In genomic region chr12:25220780-25221106, GRCm38 (mm10) we compare ENCODE assay signal across 32 mouse cellular contexts.
DNase-seq lines count a peak whose midpoint lies in the region; ATAC-seq and TF ChIP-seq lines count a peak whose summit lies in the region.
"Had no signal": no experiment of that assay in that cellular context is flagged by ENCODE, and none has a peak within 500 bp of the region (broad histone marks: within the 10 kb centered on the region; RNA-seq: fewer than 3 reads in every experiment).

No protein-coding gene starts in this region.

- H3K4me2 ChIP-seq in kidney, postnatal 0 days (ENCODE audit: low read length): no peak overlapping the region
- H3K4me2 ChIP-seq: heart, embryonic 11.5 days; hindbrain, embryonic 15.5 days; limb, embryonic 15.5 days; liver, embryonic 15.5 days; lung, embryonic 14.5 days; midbrain, embryonic 11.5 days; neural tube, embryonic 12.5 days had no signal

- no peaks in the 10 kb centered on the region for H3K9me3 ChIP-seq in heart, embryonic 10.5 days
- no peaks in the 10 kb centered on the region for H3K9me3 ChIP-seq in kidney, postnatal 0 days (replicated peaks; ENCODE audit: low read length)
- no peaks in the 10 kb centered on the region for H3K9me3 ChIP-seq in limb, embryonic 10.5 days (replicated peaks)
- H3K9me3 ChIP-seq: hindbrain, embryonic 15.5 days; limb, embryonic 15.5 days; liver, embryonic 15.5 days; neural tube, embryonic 12.5 days had no signal

- no peak overlapping the region for H3K9ac ChIP-seq in kidney, postnatal 0 days (ENCODE audit: low read depth, low read length)
- H3K9ac ChIP-seq: hindbrain, embryonic 15.5 days; limb, embryonic 15.5 days; liver, embryonic 15.5 days; lung, embryonic 14.5 days; neural tube, embryonic 12.5 days had no signal

- no peak for ATAC-seq in kidney, postnatal 0 days (replicated peaks; ENCODE audit: low FRiP score, low read depth)
- ATAC-seq: activated CD4-positive, CD25-positive, alpha-beta regulatory T cell, adult 4 months; inflammation-experienced regulatory T-cells, adult 6 months; midbrain, embryonic 16.5 days had no signal

- no peak overlapping the region for H3K4me3 ChIP-seq in heart, embryonic 10.5 days
- H3K4me3 ChIP-seq in kidney, postnatal 0 days (replicated peaks; ENCODE audit: low read depth, low read length): no peak overlapping the region
- no peak overlapping the region for H3K4me3 ChIP-seq in limb, embryonic 10.5 days
- H3K4me3 ChIP-seq: hindbrain, embryonic 15.5 days; limb, embryonic 15.5 days; liver, embryonic 15.5 days; myocyte; neural tube, embryonic 12.5 days had no signal

- peaks cover 13% of the 10 kb centered on the region; the same call in 1 of the 2 replicates for H3K27me3 ChIP-seq in heart, embryonic 10.5 days (ENCODE audit: insufficient read depth, poor library complexity, severe bottlenecking)
- H3K27me3 ChIP-seq in kidney, postnatal 0 days (ENCODE audit: insufficient read depth, low read length): no peaks in the 10 kb centered on the region
- no peaks in the 10 kb centered on the region for H3K27me3 ChIP-seq in limb, embryonic 10.5 days (ENCODE audit: low read depth, poor library complexity, severe bottlenecking)
- H3K27me3 ChIP-seq: hindbrain, embryonic 15.5 days; limb, embryonic 15.5 days; liver, embryonic 15.5 days; neural tube, embryonic 12.5 days had no signal

- H3K4me1 ChIP-seq in heart, embryonic 10.5 days: peaks cover 47% of the 10 kb centered on the region
- H3K4me1 ChIP-seq in kidney, postnatal 0 days (replicated peaks; ENCODE audit: insufficient read depth, low read length): peaks cover 23% of the 10 kb centered on the region
- peaks cover 35% of the 10 kb centered on the region for H3K4me1 ChIP-seq in limb, embryonic 10.5 days

- no peaks in the 10 kb centered on the region for H3K36me3 ChIP-seq in heart, embryonic 10.5 days
- no peaks in the 10 kb centered on the region for H3K36me3 ChIP-seq in kidney, postnatal 0 days (ENCODE audit: insufficient read depth, low read length)
- H3K36me3 ChIP-seq in limb, embryonic 10.5 days: no peaks in the 10 kb centered on the region
- H3K36me3 ChIP-seq: hindbrain, embryonic 15.5 days; limb, embryonic 15.5 days; liver, embryonic 15.5 days; neural tube, embryonic 12.5 days had no signal

- no peak for TF ChIP-seq CTCF in kidney, postnatal 0 days (IDR thresholded peaks at IDR 0.05; ENCODE audit: low read depth)

- peak; percentile 44 for DNase-seq in embryo, embryonic 10 days (ENCODE audit: low spot score)
- DNase-seq in embryo, embryonic 9.5 days (ENCODE audit: extremely low spot score): no peak
- no peak for DNase-seq in heart, embryonic 10.5 days (ENCODE audit: low spot score)
- no peak for DNase-seq in heart, adult 18-20 months
- DNase-seq in kidney, postnatal 0 days (ENCODE audit: low spot score): no peak
- no peak for DNase-seq in kidney, adult 9 months
- no peak for DNase-seq in limb, embryonic 10.5 days (ENCODE audit: low spot score)
- DNase-seq in layer of hippocampus, adult 9-11 months: no peak
- DNase-seq: adrenal gland, adult 2 months; adrenal gland, postnatal 36 days; cerebellum, adult 2 months; cerebellum, postnatal 14 days; gastrocnemius, postnatal 14 days; heart, postnatal 4 days; layer of hippocampus, postnatal 36 days; left cerebral cortex, postnatal 4 days; lung, embryonic 14.5 days; lung, postnatal 14 days; right cerebral cortex, adult 18-20 months; thymus, adult 18-20 months; thymus, postnatal 25 days had no signal

- peak overlapping the region; percentile 30 for H3K27ac ChIP-seq in heart, embryonic 10.5 days
- 0 out of 2 replicates have a peak overlapping the region, but pooled peaks have one; percentile 47 for H3K27ac ChIP-seq in kidney, postnatal 0 days
- H3K27ac ChIP-seq in limb, embryonic 10.5 days: peak overlapping the region; percentile 32
- H3K27ac ChIP-seq: hindbrain, embryonic 15.5 days; limb, embryonic 15.5 days; liver, embryonic 15.5 days; neural tube, embryonic 12.5 days; stomach, postnatal 0 days had no signal

- WGBS in heart, embryonic 10.5 days: 29% methylated on average over 4 of the region's 4 CpGs
- WGBS in kidney, postnatal 0 days: 31% methylated on average over 4 of the region's 4 CpGs
- 38% methylated on average over 4 of the region's 4 CpGs for WGBS in limb, embryonic 10.5 days
